Mouse (Mus musculus) intestine, embryonic 15.5 days (tissue): ENCODE measurements around the gene Stk4. TPM values are rescaled to one million over a fixed set of nuclear protein-coding genes. Genes with fewer than 3 reads are reported as not detected.

Source experiments
- ATAC-seq: fragments of 200-750 bp; cut with Nextera tagmentation; 2 replicates; pipeline ENCODE4 v1.8.0; 2017; ENCODE audit warnings: moderate TSS enrichment, moderate library complexity
- H3K27ac ChIP-seq: fragments of 300-500 bp; sonication (generic); 2 replicates; pipeline ENCODE4 v1.5.1; 2015; ENCODE audit warnings: mild to moderate bottlenecking, inconsistent platforms
- H3K27me3 ChIP-seq: fragments of 300-500 bp; sonication (generic); replicated peaks from 2 replicates; pipeline ENCODE4 v1.6.1; 2015; ENCODE audit warnings: inconsistent platforms
- H3K36me3 ChIP-seq: fragments of 300-500 bp; sonication (generic); 2 replicates; pipeline ENCODE4 v1.6.1; 2015; ENCODE audit warnings: inconsistent platforms
- H3K4me1 ChIP-seq: fragments of 300-500 bp; sonication (generic); replicated peaks from 2 replicates; pipeline ENCODE4 v1.6.1; 2015; ENCODE audit warnings: inconsistent platforms
- H3K4me2 ChIP-seq: fragments of 300-500 bp; sonication (generic); replicated peaks from 2 replicates; pipeline ENCODE4 v1.6.1; 2015; ENCODE audit warnings: mild to moderate bottlenecking, inconsistent platforms
- H3K4me3 ChIP-seq: fragments of 300-500 bp; sonication (generic); replicated peaks from 2 replicates; pipeline ENCODE4 v1.5.1; 2015; ENCODE audit warnings: inconsistent platforms
- H3K9ac ChIP-seq: fragments of 300-500 bp; sonication (generic); 2 replicates; pipeline ENCODE4 v1.6.1; 2015; ENCODE audit warnings: inconsistent platforms
- H3K9me3 ChIP-seq: fragments of 300-500 bp; sonication (generic); 2 replicates; pipeline ENCODE4 v1.6.1; 2016; ENCODE audit warnings: inconsistent platforms
- WGBS: fragments of 180-500 bp; shearing (Covaris S2); methylation state at CpG from one replicate; pipeline ENCODE4 v1.1.7; 2015; 5-methylcytosine and 5-hydroxymethylcytosine counted together
- polyA plus RNA-seq: library from polyadenylated mRNA; unstranded; fragments of >200 nt; fragmentation: Nextera tagmentation; extraction: Ambion mirVana; gene quantifications from 2 replicates; pipeline ENCODE4 v1.2.1, GENCODE M21; 2015

Stk4 gene
- polyA plus RNA-seq, 1 experiment from 2014 or later, result 19.9 TPM

GRCm38 (mm10) chr2:164184145-164184719 is 114.1 kb downstream of the Stk4 start:
- ATAC-seq, result peak; percentile 25; the same call in 1 of the 2 replicates
- no peaks in the 10 kb centered on the region for H3K9me3 ChIP-seq
- WGBS, result 44% methylated on average over 9 of the region's 9 CpGs
- H3K27me3 ChIP-seq, result no peaks in the 10 kb centered on the region
- no peak overlapping the region for H3K9ac ChIP-seq
- H3K27ac ChIP-seq, result no peak overlapping the region
- H3K4me2 ChIP-seq, result no peak overlapping the region
- H3K36me3 ChIP-seq, result no peaks in the 10 kb centered on the region
- no peaks in the 10 kb centered on the region for H3K4me1 ChIP-seq
- H3K4me3 ChIP-seq, result no peak overlapping the region

- Histone ChIP-seq H3K27me3 (no peaks in the 10 kb centered on the region), H3K9me3 (no peaks in the 10 kb centered on the region), H3K9ac (no peak overlapping the region), H3K36me3 (no peaks in the 10 kb centered on the region), H3K4me1 (no peaks in the 10 kb centered on the region), H3K27ac (no peak overlapping the region), H3K4me3 (no peak overlapping the region), H3K4me2 (no peak overlapping the region)
- no peak for ATAC-seq
- 31% methylated on average over 5 of the region's 5 CpGs for WGBS
These were observed 118.6 kb downstream of the Stk4 start for GRCm38 (mm10) chr2:164188722-164189121.

GRCm38 (mm10) chr2:164190576-164190975 is 120.5 kb downstream of the Stk4 start, which contains the start of gene Wfdc12:
Gene Wfdc12 (minus strand): TSS chr2:164190608.
- no peaks in the 10 kb centered on the region for H3K9me3 ChIP-seq
- H3K4me3 ChIP-seq, result no peak within 1 kb of the TSS
- no peak within 1 kb of the TSS for H3K9ac ChIP-seq
- H3K27me3 ChIP-seq, result no peaks in the 10 kb centered on the region
- no peak for ATAC-seq
- no peak within 1 kb of the TSS for H3K4me2 ChIP-seq
- no peaks in the 10 kb centered on the region for H3K4me1 ChIP-seq
- no peak within 1 kb of the TSS for H3K27ac ChIP-seq
- 83% methylated on average over 6 of the region's 6 CpGs for WGBS
- H3K36me3 ChIP-seq, result no peaks in the 10 kb centered on the region

- no peaks in the 10 kb centered on the region for H3K9me3 ChIP-seq
- no peak overlapping the region for H3K27ac ChIP-seq
- ATAC-seq, result no peak
- H3K4me1 ChIP-seq, result no peaks in the 10 kb centered on the region
- H3K4me2 ChIP-seq, result no peak overlapping the region
- no peak overlapping the region for H3K9ac ChIP-seq
- no peaks in the 10 kb centered on the region for H3K27me3 ChIP-seq
- no peak overlapping the region for H3K4me3 ChIP-seq
- H3K36me3 ChIP-seq, result no peaks in the 10 kb centered on the region
These were observed 122.2 kb downstream of the Stk4 start for GRCm38 (mm10) chr2:164192279-164192678.

- Histone ChIP-seq H3K27ac (no peak overlapping the region), H3K4me3 (no peak overlapping the region), H3K9me3 (no peaks in the 10 kb centered on the region), H3K27me3 (no peaks in the 10 kb centered on the region), H3K4me2 (no peak overlapping the region), H3K9ac (no peak overlapping the region), H3K36me3 (no peaks in the 10 kb centered on the region), H3K4me1 (no peaks in the 10 kb centered on the region)
- WGBS, result 73% methylated on average over 5 of the region's 5 CpGs
- no peak for ATAC-seq
These were observed 125.0 kb downstream of the Stk4 start for GRCm38 (mm10) chr2:164194959-164195630.

- H3K36me3 ChIP-seq, result no peaks in the 10 kb centered on the region
- H3K4me3 ChIP-seq, result no peak overlapping the region
- ATAC-seq, result no peak
- H3K9me3 ChIP-seq, result no peaks in the 10 kb centered on the region
- no peaks in the 10 kb centered on the region for H3K4me1 ChIP-seq
- 82% methylated on average over 5 of the region's 5 CpGs for WGBS
- H3K4me2 ChIP-seq, result no peak overlapping the region
- no peak overlapping the region for H3K27ac ChIP-seq
- no peak overlapping the region for H3K9ac ChIP-seq
- no peaks in the 10 kb centered on the region for H3K27me3 ChIP-seq
These were observed 126.0 kb downstream of the Stk4 start for GRCm38 (mm10) chr2:164195971-164196699.

- WGBS, result 78% methylated on average over 5 of the region's 5 CpGs
- Histone ChIP-seq H3K27ac (no peak overlapping the region), H3K9me3 (no peaks in the 10 kb centered on the region), H3K4me2 (no peak overlapping the region), H3K9ac (no peak overlapping the region), H3K27me3 (no peaks in the 10 kb centered on the region), H3K36me3 (no peaks in the 10 kb centered on the region), H3K4me3 (no peak overlapping the region), H3K4me1 (no peaks in the 10 kb centered on the region)
- ATAC-seq, result no peak
These were observed 126.5 kb downstream of the Stk4 start for GRCm38 (mm10) chr2:164196700-164196990.

GRCm38 (mm10) chr2:164199626-164200327 is 129.7 kb downstream of the Stk4 start, which contains the start of gene Wfdc15a:
Gene Wfdc15a (minus strand): TSS chr2:164200130.
- Histone ChIP-seq H3K4me1 (no peaks in the 10 kb centered on the region), H3K27me3 (no peaks in the 10 kb centered on the region), H3K4me2 (no peak within 1 kb of the TSS), H3K4me3 (no peak within 1 kb of the TSS), H3K27ac (no peak within 1 kb of the TSS), H3K9ac (no peak within 1 kb of the TSS), H3K36me3 (no peaks in the 10 kb centered on the region), H3K9me3 (no peaks in the 10 kb centered on the region)
- 79% methylated on average over 20 of the region's 20 CpGs for WGBS
- ATAC-seq, result no peak

Other genes starting within 250 kb of the Stk4 start
- gene Ccn5, start 249.5 kb upstream of the Stk4 start, polyA plus RNA-seq, result 0.15 and 0.24 TPM in 2 replicates
- gene Kcnk15, start 216.7 kb upstream of the Stk4 start, polyA plus RNA-seq, result not detected in 2 replicates
- 0.90 and 1.3 TPM in 2 replicates for gene Rims4, start 151.6 kb upstream of the Stk4 start, polyA plus RNA-seq
- 269 and 298 TPM in 2 replicates for gene Ywhab, start 75.4 kb upstream of the Stk4 start, polyA plus RNA-seq
- gene Pabpc1l, start 44.9 kb upstream of the Stk4 start, polyA plus RNA-seq, result 0.82 and 1.3 TPM in 2 replicates
- gene Tomm34, start 847 bp downstream of the Stk4 start, polyA plus RNA-seq, result 52.8 and 55.4 TPM in 2 replicates
- 0.15 and 0.29 TPM in 2 replicates for gene Kcns1, start 100.8 kb downstream of the Stk4 start, polyA plus RNA-seq
- not detected in 2 replicates for gene Wfdc5, start 112.4 kb downstream of the Stk4 start, polyA plus RNA-seq
- not detected in 2 replicates for gene Wfdc12, start 120.3 kb downstream of the Stk4 start, polyA plus RNA-seq
- gene Wfdc15a, start 129.8 kb downstream of the Stk4 start, polyA plus RNA-seq, result not detected in 2 replicates
- 27.0 and 32.1 TPM in 2 replicates for gene Wfdc15b, start 151.3 kb downstream of the Stk4 start, polyA plus RNA-seq
- not detected in 2 replicates for gene Svs2, start 168.1 kb downstream of the Stk4 start, polyA plus RNA-seq
- not detected in 2 replicates for gene Svs3b, start 186.3 kb downstream of the Stk4 start, polyA plus RNA-seq
- not detected in 2 replicates for gene Svs4, start 208.1 kb downstream of the Stk4 start, polyA plus RNA-seq
- gene Svs3a, start 218.9 kb downstream of the Stk4 start, polyA plus RNA-seq, result not detected in 2 replicates
- not detected in 2 replicates for gene Svs6, start 246.4 kb downstream of the Stk4 start, polyA plus RNA-seq